Mouse (Mus musculus): ENCODE data around the gene Esyt1. TPM values are rescaled to one million over a fixed set of nuclear protein-coding genes. Genes with fewer than 3 reads are reported as not detected.
A peak's percentile ranks its signal among the peaks of the same experiment; 100 is the strongest.

Gene Esyt1
- polyA plus RNA-seq, 1 experiment from 2014 or later: 11.7 TPM

GRCm38 (mm10) chr10:128496509-128497077 lies 29.1 kb downstream of the Esyt1 start:
- no peak for TF ChIP-seq CTCF (IDR thresholded peaks at IDR 0.05; ENCODE audit: low read depth)
- WGBS: 56% methylated on average over 6 of the region's 6 CpGs
- ATAC-seq: no peak
- no peak overlapping the region for H3K27ac ChIP-seq (ENCODE audit: low read depth, low read length)
- no peaks in the 10 kb centered on the region for H3K27me3 ChIP-seq (replicated peaks; ENCODE audit: control insufficient read depth, insufficient read depth, low read length)
- no peak overlapping the region for H3K4me3 ChIP-seq (ENCODE audit: low read depth, low read length)
- H3K9ac ChIP-seq (ENCODE audit: low read depth, low read length): no peak overlapping the region
- H3K36me3 ChIP-seq (ENCODE audit: control insufficient read depth, insufficient read depth): no peaks in the 10 kb centered on the region; the same call in 1 of the 2 replicates
- no peaks in the 10 kb centered on the region for H3K9me3 ChIP-seq (ENCODE audit: control insufficient read depth)
- no peaks in the 10 kb centered on the region for H3K4me1 ChIP-seq (replicated peaks; ENCODE audit: control insufficient read depth, insufficient read depth, low read length)
- no peak overlapping the region for H3K4me2 ChIP-seq (replicated peaks; ENCODE audit: low read depth)

- no peak overlapping the region for H3K4me3 ChIP-seq (ENCODE audit: low read depth, low read length)
- H3K36me3 ChIP-seq (ENCODE audit: control insufficient read depth, insufficient read depth): peaks cover 2% of the 10 kb centered on the region; the same call in 1 of the 2 replicates
- ATAC-seq: no peak
- TF ChIP-seq CTCF (IDR thresholded peaks at IDR 0.05; ENCODE audit: low read depth): no peak
- H3K9ac ChIP-seq (ENCODE audit: low read depth, low read length): no peak overlapping the region
- H3K9me3 ChIP-seq (ENCODE audit: control insufficient read depth): no peaks in the 10 kb centered on the region
- no peaks in the 10 kb centered on the region for H3K4me1 ChIP-seq (replicated peaks; ENCODE audit: control insufficient read depth, insufficient read depth, low read length)
- no peaks in the 10 kb centered on the region for H3K27me3 ChIP-seq (replicated peaks; ENCODE audit: control insufficient read depth, insufficient read depth, low read length)
- no peak overlapping the region for H3K27ac ChIP-seq (ENCODE audit: low read depth, low read length)
- no peak overlapping the region for H3K4me2 ChIP-seq (replicated peaks; ENCODE audit: low read depth)
- WGBS: 74% methylated on average over 4 of the region's 4 CpGs
These were observed 29.8 kb downstream of the Esyt1 start for GRCm38 (mm10) chr10:128495903-128496302.

GRCm38 (mm10) chr10:128495270-128495669 lies 30.4 kb downstream of the Esyt1 start:
- peak overlapping the region; percentile 91 for H3K4me2 ChIP-seq (replicated peaks; ENCODE audit: low read depth)
- no peak for ATAC-seq
- H3K9me3 ChIP-seq (ENCODE audit: control insufficient read depth): no peaks in the 10 kb centered on the region
- peak overlapping the region; percentile 94; the same call in 1 of the 2 replicates for H3K4me3 ChIP-seq (ENCODE audit: low read depth, low read length)
- 80% methylated on average over 2 of the region's 2 CpGs for WGBS
- peak; percentile 29 for TF ChIP-seq CTCF (IDR thresholded peaks at IDR 0.05; ENCODE audit: low read depth)
- peaks cover 4% of the 10 kb centered on the region; the same call in 1 of the 2 replicates for H3K36me3 ChIP-seq (ENCODE audit: control insufficient read depth, insufficient read depth)
- no peaks in the 10 kb centered on the region for H3K27me3 ChIP-seq (replicated peaks; ENCODE audit: control insufficient read depth, insufficient read depth, low read length)
- 0 out of 2 replicates have a peak overlapping the region, but pooled peaks have one; percentile 90 for H3K9ac ChIP-seq (ENCODE audit: low read depth, low read length)
- no peak overlapping the region for H3K27ac ChIP-seq (ENCODE audit: low read depth, low read length)
- no peaks in the 10 kb centered on the region for H3K4me1 ChIP-seq (replicated peaks; ENCODE audit: control insufficient read depth, insufficient read depth, low read length)

GRCm38 (mm10) chr10:128494667-128495245 lies 30.9 kb downstream of the Esyt1 start:
- H3K27me3 ChIP-seq (replicated peaks; ENCODE audit: control insufficient read depth, insufficient read depth, low read length): no peaks in the 10 kb centered on the region
- peak overlapping the region; percentile 91 for H3K4me2 ChIP-seq (replicated peaks; ENCODE audit: low read depth)
- WGBS: 47% methylated on average over 11 of the region's 11 CpGs
- H3K36me3 ChIP-seq (ENCODE audit: control insufficient read depth, insufficient read depth): peaks cover 5% of the 10 kb centered on the region
- peak overlapping the region; percentile 90 for H3K9ac ChIP-seq (ENCODE audit: low read depth, low read length)
- H3K9me3 ChIP-seq (ENCODE audit: control insufficient read depth): no peaks in the 10 kb centered on the region
- H3K4me3 ChIP-seq (ENCODE audit: low read depth, low read length): peak overlapping the region; percentile 94
- peak; percentile 29; the same call in 1 of the 2 replicates for TF ChIP-seq CTCF (IDR thresholded peaks at IDR 0.05; ENCODE audit: low read depth)
- ATAC-seq: no peak
- peak overlapping the region; percentile 95; the same call in 1 of the 2 replicates for H3K27ac ChIP-seq (ENCODE audit: low read depth, low read length)
- H3K4me1 ChIP-seq (replicated peaks; ENCODE audit: control insufficient read depth, insufficient read depth, low read length): no peaks in the 10 kb centered on the region

- H3K4me2 ChIP-seq (replicated peaks; ENCODE audit: low read depth): peak within 1 kb of the TSS; percentile 91
- no peaks in the 10 kb centered on the region for H3K9me3 ChIP-seq (ENCODE audit: control insufficient read depth)
- peak within 1 kb of the TSS; percentile 95 for H3K27ac ChIP-seq (ENCODE audit: low read depth, low read length)
- WGBS: under 1% methylated on average over 42 of the region's 45 CpGs
- H3K4me3 ChIP-seq (ENCODE audit: low read depth, low read length): peak within 1 kb of the TSS; percentile 94
- H3K9ac ChIP-seq (ENCODE audit: low read depth, low read length): peak within 1 kb of the TSS; percentile 90
- H3K4me1 ChIP-seq (replicated peaks; ENCODE audit: control insufficient read depth, insufficient read depth, low read length): no peaks in the 10 kb centered on the region
- peak; percentile 88 for ATAC-seq
- H3K27me3 ChIP-seq (replicated peaks; ENCODE audit: control insufficient read depth, insufficient read depth, low read length): no peaks in the 10 kb centered on the region
- H3K36me3 ChIP-seq (ENCODE audit: control insufficient read depth, insufficient read depth): peaks cover 12% of the 10 kb centered on the region
- peak; percentile 79 for TF ChIP-seq CTCF (IDR thresholded peaks at IDR 0.05; ENCODE audit: low read depth)
These were observed 31.7 kb downstream of the Esyt1 start, which contains the start of gene Myl6 for GRCm38 (mm10) chr10:128493695-128494666. Gene Myl6 (minus strand): TSS chr10:128494145.

- Histone ChIP-seq H3K4me1 (replicated peaks; ENCODE audit: control insufficient read depth, insufficient read depth, low read length) (no peaks in the 10 kb centered on the region), H3K36me3 (ENCODE audit: control insufficient read depth, insufficient read depth) (peaks cover 19% of the 10 kb centered on the region), H3K9ac (ENCODE audit: low read depth, low read length) (peak overlapping the region; percentile 90), H3K27me3 (replicated peaks; ENCODE audit: control insufficient read depth, insufficient read depth, low read length) (no peaks in the 10 kb centered on the region), H3K9me3 (ENCODE audit: control insufficient read depth) (no peaks in the 10 kb centered on the region), H3K27ac (ENCODE audit: low read depth, low read length) (peak overlapping the region; percentile 95), H3K4me2 (replicated peaks; ENCODE audit: low read depth) (peak overlapping the region; percentile 91), H3K4me3 (ENCODE audit: low read depth, low read length) (peak overlapping the region; percentile 94)
- TF ChIP-seq CTCF (IDR thresholded peaks at IDR 0.05; ENCODE audit: low read depth): no peak
- under 1% methylated on average over 12 of the region's 12 CpGs for WGBS
- ATAC-seq: peak; percentile 35
These were observed 32.4 kb downstream of the Esyt1 start for GRCm38 (mm10) chr10:128493319-128493694.
